Mouse (Mus musculus): ENCODE measurements around the gene Xrcc6. TPM values are rescaled to one million over a fixed set of nuclear protein-coding genes. Genes with fewer than 3 reads are reported as not detected.

The Xrcc6 gene
- 10 to 100 TPM; 23.9 to 25.4 TPM for total RNA-seq (2021)
- long read RNA-seq, experiment 1, transcript Xrcc6-201 (13 exons, 2,114 nt), result major isoform, 30 of 31 reads
- long read RNA-seq, experiment 1, partial matches to known transcripts, result 0 of 31 reads
- long read RNA-seq, experiment 1, other reads (novel, unspliced or antisense), result 1 of 31 reads
- long read RNA-seq, experiment 2, transcript Xrcc6-201 (13 exons, 2,114 nt), result major isoform, 32 of 33 reads
- long read RNA-seq, experiment 2, partial matches to known transcripts, result 0 of 33 reads
- long read RNA-seq, experiment 2, other reads (novel, unspliced or antisense), result 1 of 33 reads

DNA sequence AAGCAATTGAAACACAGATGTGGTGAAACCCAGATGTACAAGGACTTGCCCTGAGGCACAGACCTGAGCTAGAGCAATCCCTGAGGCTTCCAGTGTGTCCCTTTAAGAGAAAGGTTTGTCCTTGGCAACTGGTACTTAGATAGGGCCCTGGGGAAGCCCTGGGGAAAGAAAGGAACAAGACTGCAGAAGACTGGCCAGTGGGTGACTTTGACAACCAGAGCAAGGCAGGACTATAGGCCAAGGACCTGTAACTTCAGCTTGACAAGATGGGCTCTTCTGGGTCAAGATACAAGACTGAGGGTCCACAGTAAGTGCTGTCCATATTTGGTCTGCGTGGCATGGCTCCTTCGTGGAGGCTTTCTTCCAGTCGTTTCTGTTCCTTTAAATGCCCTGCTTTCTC is at the start of gene Xrcc6:
TSS of gene Xrcc6 (plus strand) at position 190 of the 400 bp plus-strand sequence.
- Histone ChIP-seq H3K27ac (no peak within 1 kb of the TSS), H3K4me3 (no peak within 1 kb of the TSS)
- DNase-seq, result no peak
- no peak for TF ChIP-seq CTCF (IDR thresholded peaks at IDR 0.05)
- intact Hi-C loops (cut with DNase I), result no loop called here

DNA sequence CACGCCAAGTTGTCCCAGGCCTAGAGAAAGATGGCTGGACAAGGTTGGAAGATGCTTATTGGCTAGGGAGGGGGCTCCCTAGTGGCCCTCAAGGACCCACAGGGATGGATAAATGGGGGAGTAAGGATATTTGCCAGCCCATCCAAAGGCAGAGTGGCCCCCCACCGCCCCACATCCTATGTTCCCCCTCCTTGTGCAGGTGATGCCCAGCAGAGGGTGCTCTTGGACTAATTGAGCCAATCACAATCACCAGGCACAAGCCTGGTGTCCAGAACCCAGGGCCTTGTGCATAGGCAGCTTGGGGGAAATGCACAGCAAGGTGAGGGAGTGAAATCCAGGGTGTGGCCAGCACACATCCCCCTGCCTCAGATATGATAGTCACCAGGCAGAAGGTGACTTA is 49.4 kb upstream of the Xrcc6 start:
- peak; percentile 61 for TF ChIP-seq CTCF (IDR thresholded peaks at IDR 0.05)
- Histone ChIP-seq H3K4me3 (no peak overlapping the region), H3K27ac (no peak overlapping the region; the same call in 1 of the 2 replicates)
- intact Hi-C loops (cut with DNase I), result no loop called here
- peak; percentile 52 for DNase-seq

GRCm38 (mm10) chr15:81939157-81939715 is 48.4 kb upstream of the Xrcc6 start:
- Histone ChIP-seq H3K27ac (no peak overlapping the region), H3K4me3 (no peak overlapping the region)
- no peak for TF ChIP-seq CTCF (IDR thresholded peaks at IDR 0.05)
- intact Hi-C loops (cut with DNase I), result no loop called here
- peak; percentile 13 for DNase-seq

DNA sequence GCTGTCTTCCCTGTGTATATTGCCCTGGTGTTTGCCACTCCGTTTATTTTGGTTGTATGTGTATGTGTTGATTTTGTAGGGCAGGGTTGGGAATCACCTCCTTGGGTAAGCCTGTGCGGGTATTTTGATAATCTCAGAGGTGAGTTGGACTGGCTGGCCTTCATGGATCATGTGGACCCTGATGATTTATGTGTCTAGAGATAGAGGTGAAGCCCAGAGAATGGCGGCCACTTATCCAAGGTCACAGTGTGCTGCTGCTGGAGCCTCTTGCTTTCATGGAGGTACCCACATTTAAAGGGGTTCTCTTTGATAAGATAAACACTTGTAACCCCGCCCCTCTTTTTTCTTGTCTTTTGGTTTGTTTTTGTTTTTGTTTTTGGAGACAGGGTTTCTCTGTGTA is 47.9 kb upstream of the Xrcc6 start:
- intact Hi-C loops (cut with DNase I), result no loop called here
- H3K4me3 ChIP-seq, result no peak overlapping the region
- peak; percentile 6 for DNase-seq
- TF ChIP-seq CTCF (IDR thresholded peaks at IDR 0.05), result no peak
- H3K27ac ChIP-seq, result no peak overlapping the region

GRCm38 (mm10) chr15:81940219-81940618 is 47.4 kb upstream of the Xrcc6 start:
- Histone ChIP-seq H3K4me3 (no peak overlapping the region), H3K27ac (no peak overlapping the region)
- intact Hi-C loops (cut with DNase I), result no loop called here
- DNase-seq, result peak; percentile 7
- no peak for TF ChIP-seq CTCF (IDR thresholded peaks at IDR 0.05)

DNA sequence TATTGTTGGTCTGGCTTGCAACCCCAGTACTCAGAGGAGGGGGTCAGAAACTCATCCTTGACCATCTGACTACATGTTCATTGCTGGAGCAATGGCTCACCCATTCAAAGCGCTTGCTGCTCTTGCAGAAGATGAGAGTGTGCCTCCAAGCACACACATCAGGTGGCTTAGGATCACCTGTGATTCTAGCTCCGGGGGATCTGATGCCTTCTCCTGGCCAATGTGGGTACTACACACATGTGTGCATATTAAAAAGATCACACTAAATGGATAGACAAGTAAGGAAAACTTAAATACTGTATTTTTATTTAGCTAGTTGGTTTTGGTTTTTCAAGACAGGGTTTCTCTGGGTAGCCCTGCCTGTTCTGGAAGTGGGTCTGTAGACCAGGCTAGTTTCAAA is 46.6 kb upstream of the Xrcc6 start:
- peak; percentile 10 for DNase-seq
- Histone ChIP-seq H3K27ac (no peak overlapping the region), H3K4me3 (no peak overlapping the region)
- peak; percentile 20; the same call in 1 of the 2 replicates for TF ChIP-seq CTCF (IDR thresholded peaks at IDR 0.05)
- intact Hi-C loops (cut with DNase I), result no loop called here

- TF ChIP-seq CTCF (IDR thresholded peaks at IDR 0.05), result no peak
- no peak overlapping the region for H3K27ac ChIP-seq
- DNase-seq, result peak; percentile 4
- H3K4me3 ChIP-seq, result no peak overlapping the region
- intact Hi-C loops (cut with DNase I), result no loop called here
Observed at GRCm38 (mm10) chr15:81943176-81943749, 44.4 kb upstream of the Xrcc6 start.

- intact Hi-C loops (cut with DNase I), result no loop called here
- H3K27ac ChIP-seq, result no peak overlapping the region
- DNase-seq, result peak; percentile 8
- no peak overlapping the region for H3K4me3 ChIP-seq
- no peak for TF ChIP-seq CTCF (IDR thresholded peaks at IDR 0.05)
Observed at GRCm38 (mm10) chr15:81949076-81949475, 38.6 kb upstream of the Xrcc6 start.

- intact Hi-C loops (cut with DNase I), result no loop called here
- no peak overlapping the region for H3K4me3 ChIP-seq
- peak; percentile 20 for DNase-seq
- peak overlapping the region; percentile 48; the same call in 1 of the 2 replicates for H3K27ac ChIP-seq
- TF ChIP-seq CTCF (IDR thresholded peaks at IDR 0.05), result no peak
Observed at GRCm38 (mm10) chr15:81949476-81950131, 38.0 kb upstream of the Xrcc6 start.

DNA sequence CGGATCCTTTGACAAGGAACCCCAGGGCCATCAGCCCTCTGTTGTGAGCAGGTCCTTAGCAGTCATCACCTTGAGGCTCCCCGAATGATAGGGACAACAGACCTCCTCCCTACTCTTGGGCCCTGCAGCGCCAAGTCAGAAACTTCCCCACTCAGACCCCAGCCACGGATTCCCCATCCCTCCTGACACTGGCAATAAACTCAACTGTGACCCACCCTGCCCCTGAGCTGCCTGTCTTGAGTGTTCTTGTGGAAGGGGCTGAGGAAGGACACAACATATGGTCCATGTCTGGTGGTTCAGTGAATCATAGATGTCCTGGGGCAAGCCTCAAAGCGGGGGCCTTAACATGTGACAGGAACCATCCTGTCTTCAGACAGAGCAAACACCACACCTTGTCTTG is 36.9 kb upstream of the Xrcc6 start:
- no peak overlapping the region for H3K27ac ChIP-seq
- intact Hi-C loops (cut with DNase I), result no loop called here
- H3K4me3 ChIP-seq, result no peak overlapping the region
- no peak for TF ChIP-seq CTCF (IDR thresholded peaks at IDR 0.05)
- DNase-seq, result no peak

GRCm38 (mm10) chr15:81951159-81951558 is 36.5 kb upstream of the Xrcc6 start:
- Histone ChIP-seq H3K27ac (no peak overlapping the region), H3K4me3 (no peak overlapping the region)
- intact Hi-C loops (cut with DNase I), result no loop called here
- DNase-seq, result peak; percentile 12
- TF ChIP-seq CTCF (IDR thresholded peaks at IDR 0.05), result no peak

DNA sequence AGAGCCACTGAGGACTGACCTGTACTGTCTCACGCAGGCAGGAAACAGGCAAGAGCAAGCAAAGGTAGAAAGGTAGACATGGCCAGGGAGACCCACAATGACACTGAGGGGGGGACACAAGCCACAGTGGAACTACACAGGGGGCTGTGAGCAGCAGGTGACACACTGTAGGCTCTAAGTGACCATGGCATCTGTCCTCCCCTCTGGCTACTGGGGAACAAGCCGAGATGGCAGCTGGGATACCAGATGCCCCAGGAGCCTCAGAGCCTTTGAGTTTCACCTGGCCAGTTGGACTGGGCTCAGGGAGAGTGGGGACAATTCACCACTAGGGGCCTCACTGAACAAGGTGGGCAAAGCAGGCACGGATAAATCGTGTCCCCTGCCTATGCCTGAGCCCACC is 35.3 kb upstream of the Xrcc6 start:
- H3K27ac ChIP-seq, result no peak overlapping the region
- no peak for TF ChIP-seq CTCF (IDR thresholded peaks at IDR 0.05)
- DNase-seq, result no peak
- no peak overlapping the region for H3K4me3 ChIP-seq
- intact Hi-C loops (cut with DNase I), result no loop called here

- no peak for TF ChIP-seq CTCF (IDR thresholded peaks at IDR 0.05)
- intact Hi-C loops (cut with DNase I), result no loop called here
- no peak for DNase-seq
Observed at GRCm38 (mm10) chr15:81954151-81954583, 33.5 kb upstream of the Xrcc6 start.

More at GRCm38 (mm10) chr15:81954151-81954583, 33.5 kb upstream of the Xrcc6 start:
- Histone ChIP-seq H3K4me3 (no peak overlapping the region), H3K27ac (no peak overlapping the region)

Measured in gastrocnemius, adult 2 months (tissue).